Mouse (Mus musculus) MEL (cell line): Measurements from ENCODE around the gene Grip1. TPM values are rescaled to one million over a fixed set of nuclear protein-coding genes. Genes with fewer than 3 reads are reported as not detected.

Experiments used
- DNase-seq: peaks from one replicate; pipeline ENCODE4 v3.0.0; 2011; ENCODE audit warnings: low read depth, low spot score
- H3K27ac ChIP-seq: 2 replicates; pipeline ENCODE4 v1.5.1; 2012; ENCODE audit warnings: low read depth, mild to moderate bottlenecking, control low read depth, low read length, moderate library complexity; ENCODE audit not compliant: control insufficient read depth
- H3K27me3 ChIP-seq, 2 experiments: fragments of 150-350 bp in 1 of 2; sonication (generic) in 1 of 2; 2 replicates each; pipeline ENCODE4 v1.6.1; 2012; ENCODE audit warnings: low read length in 2 of 2, mild to moderate bottlenecking in 2 of 2, improper control_type of control experiment in 1 of 2, moderate library complexity in 1 of 2; ENCODE audit not compliant: insufficient read depth in 2 of 2, control insufficient read depth in 1 of 2
- H3K36me3 ChIP-seq, 2 experiments: 2 replicates each; pipeline ENCODE4 v1.6.1; 2012 to 2014; ENCODE audit warnings: low read length in 2 of 2, improper control_type of control experiment in 1 of 2, inconsistent platforms in 1 of 2, mild to moderate bottlenecking in 1 of 2; ENCODE audit not compliant: insufficient read depth in 2 of 2, control insufficient read depth in 1 of 2
- H3K4me1 ChIP-seq, 2 experiments: fragments of 150-350 bp in 1 of 2; sonication (generic) in 1 of 2; 2 replicates each; pipeline ENCODE4 v1.6.1; 2012; ENCODE audit warnings: low read length in 2 of 2, improper control_type of control experiment in 1 of 2, mild to moderate bottlenecking in 1 of 2; ENCODE audit not compliant: insufficient read depth in 2 of 2, control insufficient read depth in 1 of 2
- H3K4me3 ChIP-seq, 2 experiments: fragments of 150-350 bp in 1 of 2; sonication (generic) in 1 of 2; 2 replicates each; pipeline ENCODE4 v1.5.1; 2012; ENCODE audit warnings: low read depth in 2 of 2, low read length in 2 of 2, mild to moderate bottlenecking in 2 of 2, moderate library complexity in 2 of 2, control low read depth in 1 of 2, improper control_type of control experiment in 1 of 2; ENCODE audit not compliant: control insufficient read depth in 1 of 2, insufficient read depth in 1 of 2
- H3K79me2 ChIP-seq: 2 replicates; pipeline ENCODE4 v1.6.1; 2012; ENCODE audit warnings: mild to moderate bottlenecking, low read length, moderate library complexity; ENCODE audit not compliant: control insufficient read depth, poor library complexity, insufficient read depth
- H3K9ac ChIP-seq: 2 replicates; pipeline ENCODE4 v1.6.1; 2012; ENCODE audit warnings: low read depth, mild to moderate bottlenecking, control low read depth, low read length, moderate library complexity; ENCODE audit not compliant: control insufficient read depth, poor library complexity, severe bottlenecking
- H3K9me3 ChIP-seq: fragments of 150-350 bp; sonication (generic); replicated peaks from 2 replicates; pipeline ENCODE4 v1.6.1; 2012; ENCODE audit warnings: mild to moderate bottlenecking, low read length, improper control_type of control experiment, moderate library complexity; ENCODE audit not compliant: insufficient read depth
- BHLHE40 ChIP-seq: IDR thresholded peaks from 2 replicates; pipeline ENCODE4 v1.6.1; 2012; ENCODE audit warnings: low read depth, mild to moderate bottlenecking, inconsistent platforms, low read length, improper control_type of control experiment, borderline replicate concordance
- CHD2 ChIP-seq: IDR thresholded peaks from 2 replicates; pipeline ENCODE4 v1.6.1; 2011; ENCODE audit warnings: low read length, improper control_type of control experiment
- GABPA ChIP-seq: IDR thresholded peaks from 2 replicates; pipeline ENCODE4 v1.6.1; 2012; ENCODE audit warnings: low read depth, mild to moderate bottlenecking, inconsistent platforms, low read length, improper control_type of control experiment, moderate library complexity
- HCFC1 ChIP-seq: IDR thresholded peaks from 2 replicates; pipeline ENCODE4 v1.6.1; 2012; ENCODE audit warnings: low read depth, mild to moderate bottlenecking, inconsistent platforms, low read length, improper control_type of control experiment, moderate library complexity
- JUND ChIP-seq: IDR thresholded peaks from 2 replicates; pipeline ENCODE4 v1.6.1; 2011; ENCODE audit warnings: low read depth, mild to moderate bottlenecking, improper control_type of control experiment, low read length
- MAFK ChIP-seq: IDR thresholded peaks from 2 replicates; pipeline ENCODE4 v1.6.1; 2011; ENCODE audit warnings: low read depth, mild to moderate bottlenecking, low read length, improper control_type of control experiment, borderline replicate concordance
- MEF2A ChIP-seq: IDR thresholded peaks from 2 replicates; pipeline ENCODE4 v1.6.1; 2014; ENCODE audit warnings: low read depth, mild to moderate bottlenecking, inconsistent platforms, low read length, improper control_type of control experiment; ENCODE audit not compliant: poor library complexity, insufficient replicate concordance, severe bottlenecking; ENCODE audit errors: extremely low read depth
- MXI1 ChIP-seq: IDR thresholded peaks from 2 replicates; pipeline ENCODE4 v1.6.1; 2011; ENCODE audit warnings: mild to moderate bottlenecking, low read depth, low read length, improper control_type of control experiment
- MYC ChIP-seq: IDR thresholded peaks from 2 replicates; pipeline ENCODE4 v1.6.1; 2011; ENCODE audit warnings: low read depth, mild to moderate bottlenecking, low read length, improper control_type of control experiment, moderate library complexity
- NELFE ChIP-seq: IDR thresholded peaks from 2 replicates; pipeline ENCODE4 v1.6.1; 2011; ENCODE audit warnings: low read depth, low read length, improper control_type of control experiment
- RAD21 ChIP-seq: IDR thresholded peaks from 2 replicates; pipeline ENCODE4 v1.6.1; 2011; ENCODE audit warnings: mild to moderate bottlenecking, low read depth, low read length, improper control_type of control experiment
- RCOR1 ChIP-seq: IDR thresholded peaks from 2 replicates; pipeline ENCODE4 v1.6.1; 2012; ENCODE audit warnings: low read depth, mild to moderate bottlenecking, inconsistent platforms, low read length, improper control_type of control experiment
- SMC3 ChIP-seq: IDR thresholded peaks from 2 replicates; pipeline ENCODE4 v1.6.1; 2011; ENCODE audit warnings: low read depth, low read length, improper control_type of control experiment
- TCF12 ChIP-seq: IDR thresholded peaks from 2 replicates; pipeline ENCODE4 v1.6.1; 2014; ENCODE audit warnings: low read depth, mild to moderate bottlenecking, inconsistent platforms, low read length, improper control_type of control experiment, moderate library complexity
- USF1 ChIP-seq: IDR thresholded peaks from 2 replicates; pipeline ENCODE4 v1.6.1; 2014; ENCODE audit warnings: low read depth, mild to moderate bottlenecking, inconsistent platforms, low read length, improper control_type of control experiment, moderate library complexity
- USF2 ChIP-seq, 2 experiments: IDR thresholded peaks; 2 replicates each; pipeline ENCODE4 v1.6.1; 2011 to 2012; ENCODE audit warnings: improper control_type of control experiment in 2 of 2, low read length in 2 of 2, borderline replicate concordance in 1 of 2, inconsistent platforms in 1 of 2, low read depth in 1 of 2, mild to moderate bottlenecking in 1 of 2; ENCODE audit not compliant: insufficient read depth in 1 of 2
- ZC3H11A ChIP-seq: IDR thresholded peaks from 2 replicates; pipeline ENCODE4 v1.6.1; 2012; ENCODE audit warnings: low read depth, mild to moderate bottlenecking, inconsistent platforms, low read length, improper control_type of control experiment
- ZKSCAN1 ChIP-seq: IDR thresholded peaks from 2 replicates; pipeline ENCODE4 v1.6.1; 2012; ENCODE audit warnings: low read depth, mild to moderate bottlenecking, inconsistent platforms, low read length, improper control_type of control experiment, moderate library complexity
- ZMIZ1 ChIP-seq: IDR thresholded peaks from 2 replicates; pipeline ENCODE4 v1.6.1; 2012; ENCODE audit warnings: low read depth, mild to moderate bottlenecking, inconsistent platforms, low read length, improper control_type of control experiment, moderate library complexity
- polyA plus RNA-seq, 2 experiments: library from polyadenylated mRNA; stranded (reverse) in 1 of 2; unstranded in 1 of 2; fragments of >175 nt in 1 of 2; fragments of >200 nt in 1 of 2; gene quantifications; 2 replicates each; pipeline versions ENCODE4 v1.2.1 to v1.2.4; 2012; ENCODE audit warnings: low replicate concordance in 2 of 2, low read depth in 1 of 2; ENCODE audit not compliant: insufficient read length in 2 of 2, insufficient read depth in 1 of 2, missing spikeins in 1 of 2
- total RNA-seq: library from RNA; depleted of rRNA; stranded (reverse); fragments of 300-350 nt; gene quantifications from 2 replicates; pipeline ENCODE4 v1.2.3, GENCODE M21; 2012

The Grip1 gene
- total and polyA plus RNA-seq, 3 experiments, result 0.04 TPM; not detected in 2

GRCm38 (mm10) chr10:119628656-119629055, 175.0 kb downstream of the Grip1 start:
- Histone ChIP-seq H3K79me2 (no peaks in the 10 kb centered on the region), H3K27me3 (no peaks in the 10 kb centered on the region), H3K4me3 (no peak overlapping the region), H3K36me3 (no peaks in the 10 kb centered on the region), H3K9me3 (no peaks in the 10 kb centered on the region), H3K9ac (no peak overlapping the region), H3K27ac (no peak overlapping the region), H3K4me1 (no peaks in the 10 kb centered on the region)
- DNase-seq, result no peak
- TF ChIP-seq HCFC1 (no peak), MYC (no peak), SMC3 (no peak), ZC3H11A (no peak), GABPA (no peak), MXI1 (no peak), NELFE (no peak), BHLHE40 (no peak), ZKSCAN1 (no peak), ZMIZ1 (no peak), USF1 (no peak), USF2 (IDR thresholded peaks at IDR 0.05; ENCODE audit: borderline replicate concordance in 1 of 2, insufficient read depth in 1 of 2, low read depth in 1 of 2, low read length in 2 of 2) (no peak), TCF12 (no peak), MEF2A (no peak), CHD2 (no peak)

GRCm38 (mm10) chr10:119630401-119630800, 176.8 kb downstream of the Grip1 start:
- H3K79me2 ChIP-seq, result no peaks in the 10 kb centered on the region
- H3K9me3 ChIP-seq, result no peaks in the 10 kb centered on the region
- TF ChIP-seq RAD21 (no peak), RCOR1 (no peak), MAFK (no peak), USF2 (IDR thresholded peaks at IDR 0.05; ENCODE audit: borderline replicate concordance in 1 of 2, insufficient read depth in 1 of 2, low read depth in 1 of 2, low read length in 2 of 2) (no peak), ZKSCAN1 (no peak), JUND (no peak)
- H3K27ac ChIP-seq, result no peak overlapping the region
- H3K9ac ChIP-seq, result no peak overlapping the region
- no peak for DNase-seq
- no peaks in the 10 kb centered on the region for H3K27me3 ChIP-seq
- no peaks in the 10 kb centered on the region for H3K4me1 ChIP-seq
- H3K36me3 ChIP-seq, result no peaks in the 10 kb centered on the region
- no peak overlapping the region for H3K4me3 ChIP-seq
